Comparison of ENCODE assay signal across 8 mouse cellular contexts in the genomic region with DNA sequence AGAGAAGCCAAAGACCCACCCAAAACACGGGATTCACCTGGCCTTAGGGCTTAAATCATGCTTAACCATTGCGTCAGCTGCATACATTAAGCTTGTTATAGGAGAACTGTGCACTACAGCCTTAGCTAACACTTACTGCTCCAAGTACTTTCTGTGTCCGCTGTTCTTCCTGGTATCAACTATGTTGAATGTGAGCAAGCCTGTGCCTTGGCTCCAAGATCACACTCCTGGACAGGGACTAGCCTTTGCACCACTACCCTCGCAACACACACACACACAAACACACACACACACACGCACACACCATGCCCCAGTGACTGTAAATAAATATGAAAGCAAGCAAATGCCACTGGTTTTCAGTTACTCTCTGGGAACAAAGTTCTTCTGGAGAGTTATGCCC. TPM values are rescaled to one million over a fixed set of nuclear protein-coding genes. Genes with fewer than 3 reads are reported as not detected.
DNase-seq lines count a peak whose midpoint lies in the region; ATAC-seq lines count a peak whose summit lies in the region.
"Not testable (repeated sequence)": the region's sequence is repeated elsewhere in the genome, so short reads cannot be mapped to it uniquely, and the experiment has no call there.

No protein-coding gene starts in this region.

- not testable (repeated sequence) for ATAC-seq in hindbrain, embryonic 14.5 days (ENCODE audit: low FRiP score); midbrain, embryonic 15.5 days (replicated peaks); stomach, embryonic 15.5 days (ENCODE audit: insufficient read depth, low FRiP score, low read depth)
- ATAC-seq in liver, embryonic 16.5 days (ENCODE audit: low read depth): peak; percentile 1; the same call in 1 of the 2 replicates

- H3K9me3 ChIP-seq in embryonic facial prominence, embryonic 10.5 days; hindbrain, embryonic 14.5 days (ENCODE audit: control insufficient read depth, low read length); liver, embryonic 16.5 days (replicated peaks; ENCODE audit: control insufficient read depth, low read length); midbrain, embryonic 15.5 days; stomach, embryonic 15.5 days: not testable (repeated sequence)

- H3K4me2 ChIP-seq in hindbrain, embryonic 14.5 days (replicated peaks): peak overlapping the region; percentile 63
- H3K4me2 ChIP-seq in liver, embryonic 16.5 days (ENCODE audit: low read depth, low read length): peak overlapping the region; percentile 68
- peak overlapping the region; percentile 70 for H3K4me2 ChIP-seq in midbrain, embryonic 15.5 days
- peak overlapping the region; percentile 50 for H3K4me2 ChIP-seq in stomach, embryonic 15.5 days

- DNase-seq in CD4-positive, CD25-positive, alpha-beta regulatory T cell, adult 2 months (ENCODE audit: low read depth, low spot score): peak; percentile 19
- DNase-seq in embryonic facial prominence, embryonic 10.5 days (ENCODE audit: low spot score): peak; percentile 11
- peak; percentile 29 for DNase-seq in gastrocnemius, adult 18-20 months (ENCODE audit: low spot score)
- not testable (repeated sequence) for DNase-seq in hindbrain, embryonic 14.5 days (ENCODE audit: low spot score)
- DNase-seq in kidney, postnatal 10 days: peak; percentile 30

- peak overlapping the region; percentile 63; the same call in 1 of the 2 replicates for H3K9ac ChIP-seq in hindbrain, embryonic 14.5 days
- peak overlapping the region; percentile 63 for H3K9ac ChIP-seq in liver, embryonic 16.5 days (ENCODE audit: low read depth, low read length)
- H3K9ac ChIP-seq in midbrain, embryonic 15.5 days; stomach, embryonic 15.5 days: not testable (repeated sequence)

- H3K4me3 ChIP-seq in embryonic facial prominence, embryonic 10.5 days: peak overlapping the region; percentile 62
- peak overlapping the region; percentile 43 for H3K4me3 ChIP-seq in hindbrain, embryonic 14.5 days (replicated peaks; ENCODE audit: low read length)
- H3K4me3 ChIP-seq in liver, embryonic 16.5 days (ENCODE audit: low read depth, low read length): peak overlapping the region; percentile 66
- H3K4me3 ChIP-seq in midbrain, embryonic 15.5 days: peak overlapping the region; percentile 48
- peak overlapping the region; percentile 57 for H3K4me3 ChIP-seq in stomach, embryonic 15.5 days (replicated peaks)

- 30% methylated on average over 5 of the region's 5 CpGs for WGBS in embryonic facial prominence, embryonic 10.5 days
- WGBS in hindbrain, embryonic 14.5 days: 29% methylated on average over 5 of the region's 5 CpGs
- WGBS in liver, embryonic 16.5 days (ENCODE audit: insufficient replicate concordance): 15% methylated on average over 5 of the region's 5 CpGs
- WGBS in midbrain, embryonic 15.5 days: 23% methylated on average over 5 of the region's 5 CpGs
- 22% methylated on average over 5 of the region's 5 CpGs for WGBS in stomach, embryonic 15.5 days

- H3K27ac ChIP-seq in embryonic facial prominence, embryonic 10.5 days (replicated peaks); hindbrain, embryonic 14.5 days; liver, embryonic 16.5 days (ENCODE audit: low read length); midbrain, embryonic 15.5 days; stomach, embryonic 15.5 days: not testable (repeated sequence)

- H3K27me3 ChIP-seq in embryonic facial prominence, embryonic 10.5 days (replicated peaks; ENCODE audit: low read depth, poor library complexity, severe bottlenecking); hindbrain, embryonic 14.5 days (ENCODE audit: control insufficient read depth, insufficient read depth, low read length); liver, embryonic 16.5 days (ENCODE audit: control insufficient read depth, insufficient read depth, low read depth, low read length); midbrain, embryonic 15.5 days (replicated peaks); stomach, embryonic 15.5 days (replicated peaks): not testable (repeated sequence)

- H3K36me3 ChIP-seq in embryonic facial prominence, embryonic 10.5 days (replicated peaks); hindbrain, embryonic 14.5 days (replicated peaks; ENCODE audit: control insufficient read depth, insufficient read depth); liver, embryonic 16.5 days (ENCODE audit: control insufficient read depth, insufficient read depth); midbrain, embryonic 15.5 days (replicated peaks); stomach, embryonic 15.5 days: not testable (repeated sequence)

- not testable (repeated sequence) for H3K4me1 ChIP-seq in embryonic facial prominence, embryonic 10.5 days; hindbrain, embryonic 14.5 days (replicated peaks; ENCODE audit: control insufficient read depth, insufficient read depth, low read length); liver, embryonic 16.5 days (ENCODE audit: control insufficient read depth, low read depth, low read length); midbrain, embryonic 15.5 days; stomach, embryonic 15.5 days

RNA-seq across cellular contexts. Expression of a gene that starts 0.7 kb away (rescaled TPM):
- polyA plus RNA-seq in embryonic facial prominence, embryonic 10.5 days (2016; fragmentation: Nextera tagmentation; extraction: Ambion mirVana): 0.33 TPM in 1 of 2 replicates, not detected in the other
- total RNA-seq in gastrocnemius, adult 18-20 months (2021): under 1 TPM; 0.11 to 0.50 TPM
- 0.12 and 0.27 TPM in 2 replicates for polyA plus RNA-seq in hindbrain, embryonic 14.5 days (2014; fragmentation: Nextera tagmentation; extraction: Ambion mirVana)
- not detected in 2 replicates for polyA plus RNA-seq in liver, embryonic 16.5 days (2015; fragmentation: Nextera tagmentation; extraction: Ambion mirVana)
- polyA plus RNA-seq in midbrain, embryonic 15.5 days (2015; fragmentation: Nextera tagmentation; extraction: Ambion mirVana): 0.18 and 0.61 TPM in 2 replicates
- 0.18 and 0.24 TPM in 2 replicates for polyA plus RNA-seq in stomach, embryonic 15.5 days (2015; fragmentation: Nextera tagmentation; extraction: Ambion mirVana)

RNA-seq across cellular contexts. Expression of a gene that starts 1.0 kb away (rescaled TPM):
- 15.5 and 16.0 TPM in 2 replicates for polyA plus RNA-seq in embryonic facial prominence, embryonic 10.5 days (2016; fragmentation: Nextera tagmentation; extraction: Ambion mirVana)
- 10 to 100 TPM; 13.7 to 20.3 TPM for total RNA-seq in gastrocnemius, adult 18-20 months (2021)
- polyA plus RNA-seq in hindbrain, embryonic 14.5 days (2014; fragmentation: Nextera tagmentation; extraction: Ambion mirVana): 18.7 and 20.0 TPM in 2 replicates
- 17.2 and 19.6 TPM in 2 replicates for polyA plus RNA-seq in liver, embryonic 16.5 days (2015; fragmentation: Nextera tagmentation; extraction: Ambion mirVana)
- 9.9 and 10.8 TPM in 2 replicates for polyA plus RNA-seq in midbrain, embryonic 15.5 days (2015; fragmentation: Nextera tagmentation; extraction: Ambion mirVana)
- polyA plus RNA-seq in stomach, embryonic 15.5 days (2015; fragmentation: Nextera tagmentation; extraction: Ambion mirVana): 32.5 and 34.4 TPM in 2 replicates

RNA-seq across cellular contexts. Expression of a gene that starts 18.4 kb away (rescaled TPM):
- 54.9 and 58.7 TPM in 2 replicates for polyA plus RNA-seq in embryonic facial prominence, embryonic 10.5 days (2016; fragmentation: Nextera tagmentation; extraction: Ambion mirVana)
- 10 to 100 TPM; 14.9 to 17.9 TPM for total RNA-seq in gastrocnemius, adult 18-20 months (2021)
- polyA plus RNA-seq in hindbrain, embryonic 14.5 days (2014; fragmentation: Nextera tagmentation; extraction: Ambion mirVana): 32.2 and 39.6 TPM in 2 replicates
- polyA plus RNA-seq in liver, embryonic 16.5 days (2015; fragmentation: Nextera tagmentation; extraction: Ambion mirVana): 9.3 and 9.9 TPM in 2 replicates
- polyA plus RNA-seq in midbrain, embryonic 15.5 days (2015; fragmentation: Nextera tagmentation; extraction: Ambion mirVana): 25.3 and 26.4 TPM in 2 replicates
- polyA plus RNA-seq in stomach, embryonic 15.5 days (2015; fragmentation: Nextera tagmentation; extraction: Ambion mirVana): 29.5 and 30.2 TPM in 2 replicates
